Mouse (Mus musculus) retina, postnatal 1 day (tissue): ENCODE results near the gene Rbbp5.

ENCODE experiments used
- DNase-seq: peaks from one replicate; pipeline ENCODE4 v3.0.0-alpha.2; 2012

Gene Rbbp5

GRCm38 (mm10) chr1:132541824-132542599 lies 64.8 kb downstream of the Rbbp5 start:
- DNase-seq = no peak

- DNase-seq = peak; percentile 70
Measured at GRCm38 (mm10) chr1:132542762-132543306, 65.7 kb downstream of the Rbbp5 start, which contains the start of gene Cntn2. Gene Cntn2, minus strand, starts transcription at chr1:132543256.

- no peak for DNase-seq
Measured at GRCm38 (mm10) chr1:132543789-132544188, 66.6 kb downstream of the Rbbp5 start.
